Mouse (Mus musculus) layer of hippocampus, adult 9-11 months (tissue): ENCODE data around the gene Tmem52.
"Not testable (repeated sequence)": the region's sequence is repeated elsewhere in the genome, so short reads cannot be mapped to it uniquely, and the experiment has no call there.

ENCODE experiments used
- DNase-seq: peaks from one replicate; pipeline ENCODE4 v3.0.0; 2022

Tmem52 gene

DNA sequence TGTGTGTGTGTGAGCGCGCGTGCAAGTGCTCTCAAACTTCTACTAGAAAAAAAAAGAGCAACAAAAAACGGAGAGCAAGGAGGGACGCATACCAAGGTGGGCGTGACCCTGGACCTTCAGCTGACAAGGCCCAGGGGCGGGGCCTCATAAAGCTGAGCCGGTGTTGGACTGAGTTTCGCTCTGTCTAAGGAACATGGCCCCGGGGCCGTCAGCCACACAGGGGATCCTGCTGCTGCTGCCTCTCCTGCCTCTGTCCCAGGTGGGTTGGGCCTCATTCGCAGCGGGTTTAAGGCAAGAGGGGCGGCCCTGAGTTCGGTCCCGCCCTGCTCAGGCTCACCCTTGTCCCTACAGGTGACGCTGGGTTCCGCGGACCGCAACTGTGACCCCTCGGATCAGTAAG, at the start of gene Tmem52:
Tmem52 (plus strand) TSS at position 163 of the 400 bp plus-strand sequence.
- DNase-seq = no peak

DNA sequence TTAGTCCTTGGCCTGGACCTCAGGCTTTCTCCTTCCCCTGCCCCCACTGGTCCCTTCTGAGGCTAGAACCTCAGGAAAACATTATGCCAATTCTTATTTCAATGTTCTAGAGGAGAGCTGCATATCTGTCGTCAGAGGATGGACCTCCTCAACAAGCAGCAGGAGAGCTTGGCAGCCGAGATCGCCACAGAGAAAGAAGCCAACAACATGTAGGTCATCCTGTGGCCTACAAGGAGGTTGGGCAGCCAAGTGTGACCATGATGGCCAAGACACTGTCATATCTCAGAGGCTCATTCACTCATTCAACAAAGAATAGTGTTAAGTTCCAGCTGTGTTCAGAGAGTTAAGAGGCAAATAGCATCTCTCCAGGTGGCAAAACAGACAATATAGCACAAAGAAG, 48.8 kb upstream of the Tmem52 start:
- no peak for DNase-seq

DNA sequence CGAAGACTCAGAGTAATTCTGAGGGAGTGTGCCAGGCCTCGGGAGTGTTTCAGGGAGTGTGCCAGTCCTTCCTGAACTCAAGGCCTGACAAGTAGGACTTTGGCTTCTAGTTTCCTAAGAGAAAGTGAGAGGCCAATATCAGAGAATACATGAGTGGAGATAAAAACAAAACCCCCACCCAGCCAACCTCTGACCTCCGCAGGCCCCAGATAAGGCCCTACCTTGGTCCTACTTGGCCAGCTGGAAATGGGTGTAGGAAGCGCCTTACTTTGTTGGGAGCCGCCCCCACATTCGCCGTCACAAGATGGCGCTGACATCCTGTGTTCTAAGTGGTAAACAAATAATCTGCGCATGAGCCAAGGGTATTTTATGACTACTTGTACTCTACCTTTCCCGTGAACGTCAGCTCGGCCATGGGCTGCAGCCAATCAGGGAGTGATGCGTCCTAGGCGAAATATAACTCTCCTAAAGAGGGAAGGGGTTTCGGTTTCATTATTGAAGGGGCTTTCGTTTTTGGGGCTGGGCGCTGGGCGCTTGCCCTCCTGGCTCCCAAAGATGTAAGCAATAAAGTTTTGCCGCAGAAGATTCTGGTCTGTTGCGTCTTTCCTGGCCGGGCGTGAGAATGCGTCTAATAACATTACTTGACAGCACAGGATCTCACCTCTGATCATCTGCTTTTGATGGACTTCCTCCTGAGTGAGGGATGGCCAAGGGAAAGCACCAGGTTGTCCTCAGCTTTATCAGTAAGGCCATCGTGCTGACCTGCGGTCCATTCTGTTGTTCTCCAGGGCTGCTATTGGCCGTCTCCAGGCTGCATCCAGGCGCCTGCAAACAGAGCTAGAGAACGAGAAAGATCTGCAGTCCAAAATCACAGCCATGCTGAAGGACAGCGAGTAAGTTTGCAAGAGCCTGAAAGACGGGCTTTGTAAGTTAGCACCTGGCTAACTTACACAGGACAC, 47.2 kb upstream of the Tmem52 start:
- not testable (repeated sequence) for DNase-seq

DNA sequence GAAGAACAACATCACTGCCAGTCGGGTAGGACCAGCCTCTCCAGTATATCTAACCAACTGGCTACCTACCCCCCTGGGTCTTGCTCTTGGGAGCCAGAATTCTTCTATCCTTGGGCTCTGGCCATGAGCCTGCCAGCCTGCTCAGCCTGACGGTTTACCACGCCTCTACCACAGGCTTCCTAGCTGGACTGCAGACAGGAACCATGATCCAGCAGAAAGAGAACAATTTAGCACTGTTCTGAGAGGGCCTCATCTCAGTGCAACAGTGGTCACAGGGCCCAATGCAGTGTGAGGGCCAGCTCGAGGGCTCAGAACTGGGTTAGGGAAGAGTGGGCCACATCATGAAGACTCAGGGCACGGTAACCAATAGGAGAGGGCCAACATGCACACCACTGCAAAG, 44.9 kb upstream of the Tmem52 start:
- peak; percentile 29 for DNase-seq

DNA sequence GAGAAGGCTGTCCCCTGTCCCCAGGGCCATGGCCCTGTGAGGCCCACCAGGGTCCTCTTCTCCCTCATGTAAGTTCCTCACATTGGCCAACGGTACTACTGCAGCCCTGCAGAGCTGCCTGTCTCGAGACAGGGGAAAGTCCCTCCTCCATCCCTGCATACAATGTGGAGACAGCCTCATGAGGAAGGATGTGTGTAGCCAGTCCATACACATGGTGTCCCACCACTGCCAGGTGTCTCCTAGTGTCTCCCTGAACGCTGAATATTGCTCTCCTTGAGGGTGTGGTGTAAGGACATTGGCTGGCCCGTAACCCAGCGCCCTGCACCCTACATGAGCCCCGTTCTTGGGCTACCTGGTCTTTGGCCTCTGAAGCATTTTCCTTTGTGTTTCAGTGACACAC, 42.6 kb upstream of the Tmem52 start:
- no peak for DNase-seq

DNA sequence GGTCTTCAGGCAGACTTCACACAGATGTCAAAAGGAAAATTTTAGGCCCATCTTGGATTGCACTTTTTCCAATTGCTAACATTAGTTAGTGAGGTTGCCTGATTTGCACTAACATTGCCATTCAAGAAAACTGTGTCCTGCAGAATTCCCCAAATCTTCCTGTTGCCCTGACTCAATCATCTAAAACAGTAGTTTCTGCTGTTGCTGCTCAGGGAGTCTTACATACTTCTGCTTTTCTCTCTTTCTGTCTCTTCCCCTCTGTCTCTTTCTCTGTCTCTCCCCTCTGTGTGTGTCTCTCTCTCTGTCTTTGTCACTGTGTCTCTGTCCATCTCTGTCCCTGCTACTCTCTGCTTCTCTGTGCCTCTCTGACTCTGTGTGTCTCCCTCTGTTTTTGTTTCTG, 40.5 kb upstream of the Tmem52 start:
- no peak for DNase-seq

DNA sequence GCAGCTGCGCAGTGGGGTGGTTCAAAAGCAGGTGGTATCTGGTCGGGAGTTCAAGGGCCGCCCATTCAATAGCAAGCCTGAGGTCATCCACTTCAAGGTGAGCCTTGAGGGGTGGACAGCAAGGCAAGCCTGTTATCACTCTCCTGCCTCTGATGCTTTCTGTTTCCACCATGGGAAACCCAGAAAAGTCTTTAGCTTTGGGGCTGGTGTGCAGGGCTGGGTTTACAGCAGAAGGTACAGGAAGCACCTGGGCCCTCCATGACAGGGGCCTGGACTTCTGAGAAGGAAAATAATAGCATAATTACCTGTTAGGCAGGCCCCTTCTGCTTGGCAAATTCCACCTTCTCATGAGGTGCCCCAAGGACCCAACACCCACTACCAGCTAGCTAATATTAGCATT, 39.7 kb upstream of the Tmem52 start:
- no peak for DNase-seq

DNA sequence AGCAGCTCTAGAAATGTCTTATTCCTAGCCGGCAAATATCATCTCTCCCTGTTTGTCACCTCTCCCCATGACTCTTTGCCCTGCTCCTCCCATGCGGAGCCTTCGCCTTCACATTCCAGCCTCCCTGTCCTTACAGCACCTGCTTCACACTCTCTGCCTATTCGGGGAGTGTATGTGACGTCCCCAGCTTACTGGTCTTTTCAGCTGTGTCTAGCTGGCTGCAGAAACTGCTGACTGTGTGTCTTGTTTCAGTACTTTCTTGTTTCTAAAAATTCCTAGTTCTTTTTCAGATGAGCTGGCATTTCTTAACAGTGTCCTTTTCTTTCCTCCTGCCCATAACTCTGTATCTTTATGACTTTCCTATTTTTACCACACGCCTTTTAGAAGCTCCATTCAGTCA, 36.6 kb upstream of the Tmem52 start:
- DNase-seq = peak; percentile 48

DNA sequence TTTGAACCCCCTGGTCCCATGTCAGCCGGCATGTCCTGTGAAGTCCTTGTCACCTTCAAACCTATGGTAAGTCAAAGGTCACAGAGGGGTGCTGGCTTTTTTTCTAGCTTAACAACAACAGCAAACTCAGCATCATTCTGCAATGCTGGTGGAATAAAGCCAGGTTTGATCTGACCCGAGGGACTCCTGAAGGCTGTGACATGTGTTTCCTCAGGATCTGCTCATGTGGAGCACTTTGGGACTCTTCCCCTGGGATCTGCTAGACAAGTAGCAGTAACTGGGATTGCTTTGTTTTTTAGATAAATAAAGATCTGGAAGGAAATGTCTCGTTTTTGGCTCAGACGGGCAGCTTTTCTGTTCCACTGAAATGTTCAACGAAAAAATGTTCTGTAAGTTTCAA, 34.9 kb upstream of the Tmem52 start:
- no peak for DNase-seq

DNA sequence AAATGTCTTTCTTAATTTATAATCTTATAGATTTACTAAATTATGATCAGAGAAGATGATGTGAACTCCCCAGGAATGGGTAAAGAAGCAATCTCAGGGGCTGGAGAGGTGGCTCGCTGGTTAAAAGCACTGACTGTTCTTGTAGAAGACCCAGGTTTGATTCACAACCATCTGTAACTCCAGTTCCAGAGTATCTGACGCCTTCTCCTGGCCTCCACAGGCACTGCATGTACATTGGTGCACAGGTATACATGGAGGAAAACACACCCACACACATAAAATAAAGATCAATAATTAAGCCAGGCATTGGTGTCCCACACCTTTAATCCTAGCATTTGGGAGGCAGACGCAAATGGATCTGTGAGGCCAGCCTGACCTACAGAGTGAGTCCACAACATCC, 26.1 kb upstream of the Tmem52 start:
- no peak for DNase-seq

DNA sequence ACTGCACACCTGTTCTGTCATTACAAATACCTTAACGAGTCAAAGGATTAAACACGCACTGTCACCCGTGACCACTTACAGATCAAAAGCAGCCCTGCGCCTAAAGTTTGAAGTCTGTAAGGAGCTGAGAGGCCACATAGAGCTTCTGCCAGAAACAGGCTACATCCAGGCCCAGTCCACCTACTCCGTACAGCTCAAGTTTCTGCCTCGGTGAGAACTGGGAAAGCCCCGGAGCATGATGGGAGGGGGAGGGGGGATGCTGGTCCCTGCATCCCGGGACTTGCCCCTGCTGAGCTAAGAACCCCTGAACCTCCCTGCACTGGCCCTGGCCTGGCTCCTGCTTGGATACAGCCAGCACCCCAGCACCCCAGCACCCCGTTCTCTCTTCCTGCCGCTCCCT, 17.3 kb upstream of the Tmem52 start:
- DNase-seq = no peak

DNA sequence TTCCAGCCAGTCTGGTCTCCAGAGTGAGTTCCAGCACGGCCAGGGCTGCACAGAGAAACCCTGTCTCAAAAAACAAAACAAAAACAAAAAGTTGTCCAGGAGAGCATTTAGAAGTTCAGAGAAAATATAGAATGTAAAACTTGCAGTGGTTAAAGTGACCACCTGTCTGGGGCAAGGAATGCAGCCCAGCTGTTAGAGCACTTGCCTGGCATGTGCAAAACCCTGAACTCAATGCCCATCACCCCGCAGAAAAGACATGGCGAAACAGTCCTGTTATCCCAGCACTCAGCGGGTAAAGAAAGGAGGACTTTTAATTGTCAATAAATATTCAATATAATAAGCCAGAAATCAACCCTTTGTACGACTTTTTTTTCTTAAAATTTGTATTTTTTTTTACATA, 10.3 kb upstream of the Tmem52 start:
- no peak for DNase-seq

DNA sequence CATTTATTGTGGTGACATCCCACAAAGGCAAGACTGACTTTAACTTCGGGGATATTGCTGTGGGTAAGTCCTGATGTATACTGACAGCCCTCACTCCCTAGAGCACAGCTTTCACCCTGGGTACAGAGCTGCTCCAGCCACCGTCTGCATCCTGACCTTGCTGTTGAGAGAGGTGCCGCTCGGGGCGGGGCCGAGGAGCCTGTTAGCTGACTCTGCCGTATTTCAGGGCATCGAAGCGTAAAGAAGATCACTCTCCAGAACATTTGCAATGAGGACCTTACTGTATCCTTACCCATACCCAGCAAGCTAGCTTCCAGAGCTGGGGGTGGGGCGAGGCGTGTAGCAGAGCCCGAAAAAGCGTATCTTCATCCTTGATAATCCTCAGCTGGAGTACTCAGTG, 5.9 kb upstream of the Tmem52 start:
- no peak for DNase-seq

DNA sequence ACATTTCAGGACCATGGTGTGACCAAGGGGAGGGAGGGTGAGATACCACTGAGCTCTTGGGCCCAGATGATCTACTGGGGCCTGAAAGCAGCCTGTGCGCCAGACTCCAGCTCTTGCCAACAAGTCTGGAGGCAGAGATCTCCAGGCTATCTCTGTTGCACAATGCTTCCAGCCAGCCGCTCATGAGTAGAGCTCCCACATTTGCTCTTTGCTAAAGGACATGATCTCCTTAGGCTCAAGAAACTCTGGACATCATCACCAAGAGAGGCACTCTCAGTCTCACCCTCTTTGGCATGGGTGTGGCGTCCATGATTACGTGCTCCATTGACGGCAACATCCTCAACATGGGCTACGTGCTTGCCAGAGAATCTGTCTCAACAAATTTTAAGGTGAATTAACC, 5.3 kb upstream of the Tmem52 start:
- no peak for DNase-seq

DNA sequence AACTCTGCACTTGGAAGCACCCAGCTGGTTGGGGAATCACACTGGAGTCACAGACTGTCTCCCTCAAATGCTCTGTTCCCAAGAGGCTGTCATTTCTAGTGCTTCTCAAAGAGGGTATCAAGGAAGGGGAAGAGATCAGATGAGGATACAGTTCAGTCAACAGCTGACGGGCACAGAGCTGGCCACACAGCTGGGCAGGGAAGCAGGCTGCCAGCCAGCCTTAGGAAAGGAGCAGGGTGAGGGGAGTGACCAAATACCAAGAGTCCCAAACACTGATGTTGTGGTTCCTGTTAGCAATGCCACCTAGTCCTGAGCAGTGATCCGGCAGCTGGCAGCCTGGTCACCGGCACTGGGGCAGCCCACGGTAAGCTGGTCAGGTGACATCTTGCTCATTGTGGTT, 4.9 kb upstream of the Tmem52 start:
- no peak for DNase-seq

DNA sequence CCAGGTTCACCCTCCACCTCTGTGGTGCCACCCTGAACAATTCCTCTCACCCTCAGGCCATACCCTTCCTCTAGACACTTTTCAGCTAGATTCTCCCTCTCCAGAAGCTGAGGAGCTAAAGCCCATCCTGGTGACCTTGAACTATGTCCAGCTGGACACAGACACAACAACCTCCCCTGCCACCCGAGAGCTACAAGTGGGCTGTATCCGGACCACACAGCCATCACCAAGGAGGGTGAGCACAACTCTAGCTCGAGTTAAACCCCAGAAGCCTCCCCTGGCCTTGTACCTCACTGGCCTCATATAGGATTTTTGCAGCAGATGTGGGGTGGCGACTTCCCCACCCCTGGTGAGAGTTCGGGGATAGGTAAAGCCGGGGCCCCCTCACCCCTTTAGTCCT, 3.3 kb upstream of the Tmem52 start:
- DNase-seq = no peak

DNA sequence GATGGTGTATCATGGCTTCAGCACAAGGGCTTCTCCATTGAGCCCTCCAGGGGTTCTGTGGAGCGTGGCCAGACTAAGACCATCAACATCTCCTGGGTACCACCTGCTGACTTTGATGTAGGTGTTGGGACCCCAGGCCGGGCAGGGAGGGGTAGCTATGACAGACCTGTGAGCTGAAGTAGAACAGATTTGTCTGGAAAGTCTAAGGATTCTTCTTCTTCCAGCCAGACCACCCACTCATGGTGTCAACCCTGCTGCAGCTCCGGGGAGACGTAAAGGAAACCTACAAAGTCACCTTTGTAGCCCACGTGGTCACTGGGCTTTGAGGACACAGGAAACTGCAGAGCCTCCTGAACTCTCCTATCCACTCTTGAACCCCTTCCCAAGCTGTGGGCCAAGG, 2.8 kb upstream of the Tmem52 start:
- DNase-seq = no peak

DNA sequence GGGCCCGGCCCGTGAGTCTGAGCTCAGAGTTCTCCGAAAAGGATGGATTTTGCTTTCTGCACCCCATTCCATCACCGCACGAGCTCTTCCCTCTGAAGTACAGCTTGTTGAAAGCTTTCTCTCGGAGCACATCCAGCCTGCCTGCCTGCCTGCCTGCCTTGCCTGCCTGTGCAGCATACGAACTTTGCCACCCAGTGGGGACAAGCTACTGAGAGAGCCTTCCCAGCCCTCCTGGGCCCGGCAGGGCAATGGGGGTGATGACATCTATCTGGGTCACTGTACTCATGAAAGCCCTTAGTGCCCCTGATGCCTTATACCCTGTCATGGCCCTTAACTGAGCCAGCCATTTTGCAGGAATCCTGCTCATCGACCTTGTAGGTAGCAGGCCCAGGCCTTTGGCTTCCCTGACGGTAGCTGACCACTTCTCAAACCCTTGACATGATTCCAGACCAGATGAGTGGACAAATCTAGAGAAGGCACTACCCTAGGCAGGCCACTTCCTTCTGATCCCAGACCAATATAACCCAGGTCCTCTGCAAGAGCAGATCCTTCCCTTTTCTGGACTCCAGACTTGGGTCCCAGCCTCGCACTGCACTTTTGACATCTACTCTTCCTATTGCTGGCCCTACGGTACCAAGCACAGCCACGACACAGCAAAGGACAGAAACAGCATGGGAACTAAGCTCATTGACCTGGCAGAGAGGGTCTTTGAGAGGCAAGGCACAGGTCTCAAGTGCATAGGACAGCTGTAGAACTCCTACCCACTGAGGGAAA, 1.5 kb upstream of the Tmem52 start:
- no peak for DNase-seq

DNA sequence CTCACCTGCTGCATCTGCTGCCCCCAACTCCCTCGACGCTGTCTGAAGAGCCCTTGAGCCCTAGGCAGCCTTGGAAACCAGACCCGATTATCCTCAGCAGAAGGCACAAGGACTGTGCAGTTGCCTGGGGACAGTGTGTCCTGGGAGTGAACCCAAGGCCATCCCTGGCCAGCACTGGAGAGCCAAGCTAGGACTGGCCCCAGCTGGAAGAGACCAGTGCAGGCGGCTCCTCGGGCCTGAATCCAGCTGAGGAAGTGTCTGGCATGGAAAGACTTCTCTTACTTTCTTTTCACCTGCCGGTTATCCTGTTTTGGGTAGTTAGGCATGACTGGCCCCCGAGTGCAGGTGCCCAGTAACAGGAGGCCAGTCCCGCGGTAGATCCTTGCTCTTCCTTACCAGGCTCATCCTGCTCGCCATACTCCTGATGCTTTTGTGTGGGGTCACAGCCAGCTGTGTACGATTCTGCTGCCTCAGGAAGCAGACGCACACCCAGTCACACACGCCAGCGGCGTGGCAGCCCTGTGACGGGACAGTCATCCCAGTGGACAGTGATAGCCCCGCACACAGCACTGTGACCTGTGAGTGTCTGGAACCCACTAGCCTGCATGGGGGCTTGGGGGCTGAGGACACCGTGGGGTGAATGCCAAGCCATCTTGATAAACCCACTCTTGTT, 812 bp downstream of the Tmem52 start:
- no peak for DNase-seq

DNA sequence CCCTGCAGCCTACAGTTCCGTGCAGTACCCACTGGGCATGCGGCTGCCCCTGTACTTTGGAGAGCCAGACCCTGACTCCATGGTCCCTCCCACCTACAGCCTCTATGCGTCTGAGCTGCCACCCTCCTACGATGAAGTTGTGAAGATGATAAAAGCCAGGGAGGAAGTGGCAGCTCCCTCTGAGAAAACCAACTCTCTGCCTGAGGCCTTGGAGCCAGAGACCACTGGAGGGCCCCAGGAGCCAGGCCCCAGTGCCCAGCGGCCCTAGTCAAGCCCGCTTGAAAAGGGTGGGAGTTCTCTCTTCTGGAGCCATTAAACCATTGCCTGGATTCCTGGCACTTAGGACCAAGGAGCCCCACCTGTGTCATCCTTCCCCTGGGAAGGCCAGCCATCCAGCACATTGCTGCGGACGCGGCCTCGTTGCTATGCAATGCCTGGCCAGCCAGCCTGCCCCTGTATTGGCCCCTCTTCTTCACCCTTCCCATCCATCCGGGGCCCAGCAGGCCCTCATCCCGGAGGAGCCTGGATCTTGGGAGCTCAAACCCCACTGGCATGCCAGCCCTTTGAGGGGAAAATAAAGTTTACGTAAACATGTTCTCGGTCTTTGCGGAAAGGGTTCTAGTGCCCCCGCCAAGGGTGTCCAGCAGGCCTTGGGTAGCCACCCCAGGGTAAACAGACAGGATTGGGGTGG, 1.5 kb downstream of the Tmem52 start:
- DNase-seq = no peak

DNA sequence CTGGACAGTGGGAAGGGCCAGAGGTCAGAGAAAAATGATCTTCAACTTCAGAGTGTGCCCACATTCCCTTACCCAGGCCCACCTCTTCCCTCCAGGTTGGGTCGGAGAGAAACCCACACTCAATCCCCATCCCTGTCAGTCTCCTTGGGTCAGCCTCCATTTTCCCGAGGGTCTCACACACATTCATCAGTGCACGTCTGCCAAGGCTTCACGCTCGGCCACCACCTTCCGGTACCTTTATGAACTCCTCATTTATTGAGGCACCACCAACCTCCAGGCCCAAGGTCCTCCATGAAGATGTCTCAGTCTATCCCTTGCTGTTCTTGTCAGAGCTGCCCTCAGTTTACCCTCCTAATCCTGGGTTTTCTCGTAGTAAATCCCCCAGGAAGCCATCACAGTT, 2.1 kb downstream of the Tmem52 start:
- no peak for DNase-seq

DNA sequence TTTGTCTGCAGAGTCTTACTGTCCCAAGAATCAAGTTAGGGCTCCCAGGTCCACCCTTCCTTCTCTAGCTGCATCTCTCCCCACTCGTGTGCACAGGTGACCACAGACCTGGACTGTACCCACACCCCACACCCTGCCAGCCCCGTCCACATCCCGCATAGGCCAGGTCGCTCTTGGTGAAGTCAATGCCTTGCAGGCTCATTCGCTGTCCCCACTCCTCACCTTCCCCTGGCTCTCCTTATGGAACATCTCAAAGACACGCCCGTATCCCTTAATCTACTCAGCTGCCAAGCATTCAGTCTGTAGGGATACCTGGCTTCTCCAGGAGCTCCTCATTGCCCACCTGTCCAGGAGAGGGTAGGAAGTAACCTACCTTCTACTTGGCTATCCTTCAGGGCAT, 2.5 kb downstream of the Tmem52 start:
- DNase-seq = no peak

DNA sequence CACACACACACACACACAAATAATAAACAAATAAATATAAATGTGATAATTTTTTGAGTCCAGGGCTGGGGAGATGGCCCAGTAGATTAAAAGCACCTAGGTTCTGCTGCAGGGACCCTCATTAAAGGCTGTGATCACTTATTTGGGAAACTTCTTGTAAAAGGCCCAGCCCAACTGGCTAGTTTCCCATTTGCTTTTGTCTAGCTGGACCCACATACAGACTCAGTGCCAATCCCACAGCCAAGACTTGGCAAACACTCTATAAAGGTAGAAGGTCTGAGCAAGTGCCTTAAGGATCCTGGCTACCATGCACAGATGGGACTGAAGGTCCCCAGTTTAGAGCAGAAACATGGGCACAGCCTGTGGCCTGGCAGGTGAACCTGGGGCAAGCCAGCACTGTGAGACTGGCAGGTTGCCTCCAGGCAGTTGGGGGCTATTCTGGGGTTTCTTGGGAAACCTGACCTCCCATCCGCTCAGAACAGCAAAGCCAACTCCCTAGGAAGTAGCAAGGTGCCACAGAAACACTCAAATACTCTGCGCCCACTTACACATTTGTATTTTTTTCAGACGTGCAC, 3.9 kb downstream of the Tmem52 start:
- no peak for DNase-seq
